Mouse (Mus musculus) left cerebral cortex, adult 18-20 months (tissue): ENCODE measurements around the gene Ccna1. TPM values are rescaled to one million over a fixed set of nuclear protein-coding genes. Genes with fewer than 3 reads are reported as not detected.
A peak's percentile ranks its signal among the peaks of the same experiment; 100 is the strongest.

Experiments used
- DNase-seq, 2 experiments: peaks; one replicate each; pipeline ENCODE4 v3.0.0; 2021 to 2022; ENCODE audit warnings: low spot score in 2 of 2, mixed read lengths in 1 of 2
- long read RNA-seq, 2 experiments: library from polyadenylated mRNA; stranded (forward); transcript quantifications; one replicate each; pipeline ENCODE4 v2.0.0; 2021
- total RNA-seq, 2 experiments: library from RNA; stranded (reverse); gene quantifications; 2 replicates each; pipeline ENCODE4 v1.2.3; 2021

The Ccna1 gene
- total RNA-seq = 1 to 10 TPM; 1.7 to 2.2 TPM
- long read RNA-seq, experiment 1, partial matches to known transcripts = 0 of 3 reads
- long read RNA-seq, experiment 1, other reads (novel, unspliced or antisense) = 3 of 3 reads
- long read RNA-seq, experiment 2, partial matches to known transcripts = 0 of 1 reads
- long read RNA-seq, experiment 2, other reads (novel, unspliced or antisense) = 1 of 1 reads

GRCm38 (mm10) chr3:55055038-55055746 is at the start of gene Ccna1:
Ccna1 (minus strand) TSS chr3:55055501.
- peak; percentile 72 to 82 for DNase-seq

- no peak for DNase-seq
Observed at GRCm38 (mm10) chr3:55101092-55101491, 45.8 kb upstream of the Ccna1 start.

- DNase-seq = no peak
Observed at GRCm38 (mm10) chr3:55098990-55099389, 43.7 kb upstream of the Ccna1 start.

- no peak for DNase-seq
Observed at GRCm38 (mm10) chr3:55098014-55098413, 42.7 kb upstream of the Ccna1 start.

GRCm38 (mm10) chr3:55097186-55097585 is 41.9 kb upstream of the Ccna1 start:
- DNase-seq = no peak

- DNase-seq = no peak
Observed at GRCm38 (mm10) chr3:55096655-55097005, 41.3 kb upstream of the Ccna1 start.

- peak; percentile 23 to 25 for DNase-seq
Observed at GRCm38 (mm10) chr3:55095968-55096654, 40.8 kb upstream of the Ccna1 start.

- no peak for DNase-seq
Observed at GRCm38 (mm10) chr3:55093161-55093560, 37.9 kb upstream of the Ccna1 start.

- no peak for DNase-seq
Observed at GRCm38 (mm10) chr3:55089291-55089690, 34.0 kb upstream of the Ccna1 start.

GRCm38 (mm10) chr3:55088843-55089242 is 33.5 kb upstream of the Ccna1 start:
- no peak for DNase-seq

GRCm38 (mm10) chr3:55088359-55088758 is 33.1 kb upstream of the Ccna1 start:
- no peak for DNase-seq

GRCm38 (mm10) chr3:55087360-55087759 is 32.1 kb upstream of the Ccna1 start:
- peak in 1 of 2 experiments; percentile 36 for DNase-seq

- no peak for DNase-seq
Observed at GRCm38 (mm10) chr3:55086948-55087347, 31.6 kb upstream of the Ccna1 start.

GRCm38 (mm10) chr3:55085716-55086115 is 30.4 kb upstream of the Ccna1 start:
- no peak for DNase-seq

- DNase-seq = no peak
Observed at GRCm38 (mm10) chr3:55084781-55085180, 29.5 kb upstream of the Ccna1 start.

- DNase-seq = peak; percentile 76 to 87
Observed at GRCm38 (mm10) chr3:55080055-55080454, 24.8 kb upstream of the Ccna1 start.

- DNase-seq = no peak
Observed at GRCm38 (mm10) chr3:55079619-55080018, 24.3 kb upstream of the Ccna1 start.

- no peak for DNase-seq
Observed at GRCm38 (mm10) chr3:55078233-55078632, 22.9 kb upstream of the Ccna1 start.

GRCm38 (mm10) chr3:55075294-55075648 is 20.0 kb upstream of the Ccna1 start:
- no peak for DNase-seq

- no peak for DNase-seq
Observed at GRCm38 (mm10) chr3:55074576-55075293, 19.4 kb upstream of the Ccna1 start.

- no peak for DNase-seq
Observed at GRCm38 (mm10) chr3:55067791-55068434, 12.6 kb upstream of the Ccna1 start.
